In genomic region chr10:93648598-93649102, GRCm38 (mm10) we compare ENCODE assay signal across 15 mouse cellular contexts. TPM values are rescaled to one million over a fixed set of nuclear protein-coding genes. Genes with fewer than 3 reads are reported as not detected.
DNase-seq lines count a peak whose midpoint lies in the region; ATAC-seq and TF ChIP-seq lines count a peak whose summit lies in the region.
"Had no signal": no experiment of that assay in that cellular context is flagged by ENCODE, and none has a peak within 500 bp of the region (broad histone marks: within the 10 kb centered on the region; RNA-seq: fewer than 3 reads in every experiment).

No protein-coding gene starts in this region.

- 58% methylated on average over 8 of the region's 8 CpGs for WGBS in heart, embryonic 15.5 days
- 75% methylated on average over 8 of the region's 8 CpGs for WGBS in liver, embryonic 16.5 days (ENCODE audit: insufficient replicate concordance)
- 83% methylated on average over 8 of the region's 8 CpGs for WGBS in intestine, embryonic 16.5 days

- no peak overlapping the region for H3K9ac ChIP-seq in heart, embryonic 15.5 days
- no peak overlapping the region for H3K9ac ChIP-seq in MEL (ENCODE audit: control insufficient read depth, low read depth, low read length, poor library complexity, severe bottlenecking)
- no peak overlapping the region for H3K9ac ChIP-seq in liver, embryonic 16.5 days (ENCODE audit: low read depth, low read length)
- no peak overlapping the region for H3K9ac ChIP-seq in intestine, embryonic 16.5 days (ENCODE audit: low read depth, low read length)
- H3K9ac ChIP-seq: hindbrain, embryonic 15.5 days; midbrain, embryonic 13.5 days; neural tube, embryonic 15.5 days had no signal

- no peaks in the 10 kb centered on the region for H3K36me3 ChIP-seq in heart, embryonic 15.5 days
- H3K36me3 ChIP-seq in MEL (ENCODE audit: control insufficient read depth in 1 of 2, insufficient read depth in 2 of 2, low read length in 2 of 2), result no peaks in the 10 kb centered on the region; a peak in 1 of 4 replicates
- H3K36me3 ChIP-seq in liver, embryonic 16.5 days (ENCODE audit: control insufficient read depth, insufficient read depth), result no peaks in the 10 kb centered on the region
- no peaks in the 10 kb centered on the region for H3K36me3 ChIP-seq in intestine, embryonic 16.5 days (ENCODE audit: control insufficient read depth, insufficient read depth, low read length)
- H3K36me3 ChIP-seq: hindbrain, embryonic 15.5 days; neural tube, embryonic 15.5 days had no signal

- no peak for TF ChIP-seq EP300 in MEL (IDR thresholded peaks at IDR 0.05; ENCODE audit: low read depth in 1 of 2, low read length in 2 of 2)

- no peaks in the 10 kb centered on the region for H3K79me2 ChIP-seq in MEL (ENCODE audit: control insufficient read depth, insufficient read depth, low read length, poor library complexity)

- DNase-seq in heart, adult 18-20 months, result no peak
- peak; percentile 77 for DNase-seq in 3T3-L1 (ENCODE audit: low read depth, low spot score)
- peak; percentile 20 for DNase-seq in MEL (ENCODE audit: low read depth, low spot score)
- DNase-seq in frontal cortex, adult 2 months (ENCODE audit: extremely low spot score in 1 of 2, low spot score in 1 of 2), result no peak
- DNase-seq: lung, adult 2 months; right cerebral cortex, postnatal 25 days had no signal

- 0 out of 2 replicates have a peak overlapping the region, but pooled peaks have one; percentile 37 for H3K4me2 ChIP-seq in heart, embryonic 15.5 days
- H3K4me2 ChIP-seq in liver, embryonic 16.5 days (ENCODE audit: low read depth, low read length), result no peak overlapping the region
- no peak overlapping the region for H3K4me2 ChIP-seq in intestine, embryonic 16.5 days (ENCODE audit: low read depth, low read length)
- H3K4me2 ChIP-seq: hindbrain, embryonic 15.5 days; midbrain, embryonic 13.5 days; neural tube, embryonic 15.5 days had no signal

- H3K27me3 ChIP-seq in heart, embryonic 15.5 days, result peaks cover 33% of the 10 kb centered on the region
- peaks cover 8 to 9% of the 10 kb centered on the region in 2 experiments for H3K27me3 ChIP-seq in MEL (ENCODE audit: control insufficient read depth in 1 of 2, insufficient read depth in 2 of 2, low read length in 2 of 2)
- H3K27me3 ChIP-seq in liver, embryonic 16.5 days (ENCODE audit: control insufficient read depth, insufficient read depth, low read depth, low read length), result no peaks in the 10 kb centered on the region
- no peaks in the 10 kb centered on the region for H3K27me3 ChIP-seq in intestine, embryonic 16.5 days (replicated peaks; ENCODE audit: control insufficient read depth, insufficient read depth, low read length)
- H3K27me3 ChIP-seq: CH12.LX; hindbrain, embryonic 15.5 days; midbrain, embryonic 13.5 days; neural tube, embryonic 15.5 days had no signal

- TF ChIP-seq RAD21 in MEL (IDR thresholded peaks at IDR 0.05; ENCODE audit: low read depth, low read length), result no peak

- TF ChIP-seq POLR2A in MEL (IDR thresholded peaks at IDR 0.05; ENCODE audit: control insufficient read depth in 1 of 2, insufficient read depth in 1 of 2, low read depth in 1 of 2, low read length in 2 of 2, poor library complexity in 1 of 2), result no peak

- no peak overlapping the region for H3K4me3 ChIP-seq in heart, embryonic 15.5 days
- no peak overlapping the region for H3K4me3 ChIP-seq in MEL (ENCODE audit: control insufficient read depth in 1 of 2, insufficient read depth in 1 of 2, low read depth in 2 of 2, low read length in 2 of 2)
- no peak overlapping the region for H3K4me3 ChIP-seq in liver, embryonic 16.5 days (ENCODE audit: low read depth, low read length)
- no peak overlapping the region for H3K4me3 ChIP-seq in intestine, embryonic 16.5 days (ENCODE audit: low read length)
- H3K4me3 ChIP-seq: hindbrain, embryonic 15.5 days; layer of hippocampus, adult 2 months; midbrain, embryonic 13.5 days; neural tube, embryonic 15.5 days had no signal

- no peak for ATAC-seq in heart, embryonic 15.5 days (replicated peaks; ENCODE audit: insufficient number of reproducible peaks, insufficient read depth, low FRiP score, low read depth)
- ATAC-seq in liver, embryonic 16.5 days (ENCODE audit: low read depth), result peak; percentile 38; the same call in 1 of the 2 replicates
- no peak for ATAC-seq in intestine, embryonic 16.5 days
- ATAC-seq: intestine, postnatal 0 days; midbrain, embryonic 13.5 days had no signal

- no peaks in the 10 kb centered on the region for H3K9me3 ChIP-seq in heart, embryonic 15.5 days (replicated peaks)
- no peaks in the 10 kb centered on the region for H3K9me3 ChIP-seq in MEL (replicated peaks; ENCODE audit: insufficient read depth, low read length)
- no peaks in the 10 kb centered on the region for H3K9me3 ChIP-seq in liver, embryonic 16.5 days (replicated peaks; ENCODE audit: control insufficient read depth, low read length)
- no peaks in the 10 kb centered on the region for H3K9me3 ChIP-seq in intestine, embryonic 16.5 days (ENCODE audit: control insufficient read depth, low read length)
- H3K9me3 ChIP-seq: hindbrain, embryonic 15.5 days; midbrain, embryonic 13.5 days; neural tube, embryonic 15.5 days had no signal

- peak overlapping the region; percentile 81 for H3K27ac ChIP-seq in heart, embryonic 15.5 days
- H3K27ac ChIP-seq in MEL (ENCODE audit: control insufficient read depth, low read depth, low read length), result no peak overlapping the region
- peak overlapping the region; percentile 65 for H3K27ac ChIP-seq in liver, embryonic 16.5 days (ENCODE audit: low read length)
- H3K27ac ChIP-seq in intestine, embryonic 16.5 days (ENCODE audit: low read length), result no peak overlapping the region
- H3K27ac ChIP-seq: hindbrain, embryonic 15.5 days; layer of hippocampus, adult 2 months; midbrain, embryonic 13.5 days; neural tube, embryonic 15.5 days had no signal

- H3K4me1 ChIP-seq in heart, embryonic 15.5 days (replicated peaks), result peaks cover 31% of the 10 kb centered on the region
- H3K4me1 ChIP-seq in MEL (ENCODE audit: control insufficient read depth in 1 of 2, insufficient read depth in 2 of 2, low read length in 2 of 2), result peaks cover 2 to 16% of the 10 kb centered on the region in 2 experiments
- H3K4me1 ChIP-seq in liver, embryonic 16.5 days (ENCODE audit: control insufficient read depth, low read depth, low read length), result peaks cover 17% of the 10 kb centered on the region
- H3K4me1 ChIP-seq in intestine, embryonic 16.5 days (ENCODE audit: control insufficient read depth, insufficient read depth, low read length), result no peaks in the 10 kb centered on the region
- H3K4me1 ChIP-seq: hindbrain, embryonic 15.5 days had no signal

- no peak for TF ChIP-seq CTCF in MEL (IDR thresholded peaks at IDR 0.05 in 2 of 3, conservative IDR thresholded peaks at IDR 0.05 in 1 of 3; ENCODE audit: control insufficient read depth in 1 of 3, insufficient read depth in 1 of 3, low read depth in 2 of 3, low read length in 3 of 3, poor library complexity in 1 of 3, severe bottlenecking in 1 of 3)

TF ChIP-seq in MEL, 35 proteins besides CTCF, POLR2A, EP300 and RAD21:
- no peak for TF ChIP-seq ETS1 (IDR thresholded peaks at IDR 0.05; ENCODE audit: low read depth, low read length)

RNA-seq across cellular contexts. Expression of gene Ntn4, which starts 8.2 kb away (rescaled TPM):
- 1.9 and 2.6 TPM in 2 replicates for polyA plus RNA-seq in heart, embryonic 15.5 days (2015; fragmentation: Nextera tagmentation; extraction: Ambion mirVana)
- total RNA-seq in heart, adult 18-20 months (2021), result 10 to 100 TPM; 12.7 to 18.0 TPM
- total RNA-seq in MEL (2012; rRNA removed), result not detected in 2 replicates
- not detected for polyA plus RNA-seq in MEL (2012; ENCODE audit: insufficient read depth in 1 of 2, insufficient read length in 2 of 2, low read depth in 1 of 2, low replicate concordance in 2 of 2, missing spikeins in 1 of 2)
- 0.22 and 0.23 TPM in 2 replicates for polyA plus RNA-seq in liver, embryonic 16.5 days (2015; fragmentation: Nextera tagmentation; extraction: Ambion mirVana)
- polyA plus RNA-seq in intestine, embryonic 16.5 days (2015; fragmentation: Nextera tagmentation; extraction: Ambion mirVana), result 0.22 and 0.23 TPM in 2 replicates
- polyA plus RNA-seq in frontal cortex, adult 2 months (2012; rRNA removed), result 10.7 and 10.8 TPM in 2 replicates
- total RNA-seq: CH12.LX had no signal

RNA-seq across cellular contexts. Expression of gene Snrpf, which starts 59.1 kb away (rescaled TPM):
- polyA plus RNA-seq in heart, embryonic 15.5 days (2015; fragmentation: Nextera tagmentation; extraction: Ambion mirVana), result 60.5 and 69.9 TPM in 2 replicates
- 10 to 100 TPM in 1 of 2 experiments, 1 to 10 TPM in 1; 9.3 to 10.8 TPM for total RNA-seq in heart, adult 18-20 months (2021)
- 150 and 174 TPM in 2 replicates for total RNA-seq in MEL (2012; rRNA removed)
- polyA plus RNA-seq in MEL (2012; ENCODE audit: insufficient read depth in 1 of 2, insufficient read length in 2 of 2, low read depth in 1 of 2, low replicate concordance in 2 of 2, missing spikeins in 1 of 2), result 10 to 100 TPM in 1 of 2 experiments, not detected in 1; 91.5 TPM
- 41.3 and 53.2 TPM in 2 replicates for polyA plus RNA-seq in liver, embryonic 16.5 days (2015; fragmentation: Nextera tagmentation; extraction: Ambion mirVana)
- 88.2 and 94.6 TPM in 2 replicates for polyA plus RNA-seq in intestine, embryonic 16.5 days (2015; fragmentation: Nextera tagmentation; extraction: Ambion mirVana)
- 49.8 and 56.4 TPM in 2 replicates for polyA plus RNA-seq in frontal cortex, adult 2 months (2012; rRNA removed)

Comparison
In these comparisons a context has a peak if more than half of its experiments do, and no peak if none do; other contexts are left out.
1. H3K27ac ChIP-seq: peak in heart, embryonic 15.5 days (single experiment) and liver, embryonic 16.5 days (single experiment); none in MEL (single experiment) and intestine, embryonic 16.5 days (single experiment).
2. DNase-seq: peak in 3T3-L1 (single experiment) and MEL (single experiment); none in heart, adult 18-20 months (0 of 2) and frontal cortex, adult 2 months (0 of 2).